8 mouse cellular contexts compared by ENCODE assay signal in genomic region chr12:54655292-54656038, GRCm38 (mm10). TPM values are rescaled to one million over a fixed set of nuclear protein-coding genes. Genes with fewer than 3 reads are reported as not detected.
A peak's percentile ranks its signal among the peaks of the same experiment; 100 is the strongest.
DNase-seq lines count a peak whose midpoint lies in the region; ATAC-seq lines count a peak whose summit lies in the region.

No protein-coding gene starts in this region.

- WGBS in intestine, embryonic 16.5 days: 16% methylated on average over 16 of the region's 16 CpGs
- 22% methylated on average over 16 of the region's 16 CpGs for WGBS in neural tube, embryonic 14.5 days

- H3K9me3 ChIP-seq in intestine, embryonic 16.5 days (ENCODE audit: control insufficient read depth, low read length): no peaks in the 10 kb centered on the region
- H3K9me3 ChIP-seq in neural tube, embryonic 14.5 days (ENCODE audit: control insufficient read depth, low read length): no peaks in the 10 kb centered on the region

- no peaks in the 10 kb centered on the region for H3K27me3 ChIP-seq in intestine, embryonic 16.5 days (replicated peaks; ENCODE audit: control insufficient read depth, insufficient read depth, low read length)
- H3K27me3 ChIP-seq in neural tube, embryonic 14.5 days (ENCODE audit: control insufficient read depth, insufficient read depth, low read length): no peaks in the 10 kb centered on the region

- no peaks in the 10 kb centered on the region for H3K36me3 ChIP-seq in intestine, embryonic 16.5 days (ENCODE audit: control insufficient read depth, insufficient read depth, low read length)
- H3K36me3 ChIP-seq in neural tube, embryonic 14.5 days (ENCODE audit: control insufficient read depth, insufficient read depth, low read length): no peaks in the 10 kb centered on the region

- H3K27ac ChIP-seq in intestine, embryonic 16.5 days (ENCODE audit: low read length): peak overlapping the region; percentile 82
- peak overlapping the region; percentile 83; the same call in 1 of the 2 replicates for H3K27ac ChIP-seq in neural tube, embryonic 14.5 days (ENCODE audit: low read depth, low read length)

- H3K4me3 ChIP-seq in intestine, embryonic 16.5 days (ENCODE audit: low read length): peak overlapping the region; percentile 73
- peak overlapping the region; percentile 64 for H3K4me3 ChIP-seq in neural tube, embryonic 14.5 days (ENCODE audit: low read depth, low read length)

- H3K4me1 ChIP-seq in intestine, embryonic 16.5 days (ENCODE audit: control insufficient read depth, insufficient read depth, low read length): peaks cover 39% of the 10 kb centered on the region
- peaks cover 8% of the 10 kb centered on the region for H3K4me1 ChIP-seq in neural tube, embryonic 14.5 days (ENCODE audit: control insufficient read depth, insufficient read depth, low read length)

- DNase-seq in heart, adult 11 months: peak; percentile 6
- DNase-seq in heart, postnatal 4 days: no peak
- peak; percentile 66 for DNase-seq in A20 (ENCODE audit: low read depth, low spot score)
- no peak for DNase-seq in cerebellum, adult 18-20 months
- DNase-seq in spleen, postnatal 4 days (ENCODE audit: low spot score in 2 of 2): no peak

- peak overlapping the region; percentile 90 for H3K9ac ChIP-seq in intestine, embryonic 16.5 days (ENCODE audit: low read depth, low read length)
- H3K9ac ChIP-seq in neural tube, embryonic 14.5 days (replicated peaks; ENCODE audit: low read depth, low read length): peak overlapping the region; percentile 73

- peak; percentile 17 for ATAC-seq in common myeloid progenitor, adult 5-6 weeks (replicated peaks; ENCODE audit: low read depth, poor library complexity, severe bottlenecking)
- ATAC-seq in intestine, embryonic 16.5 days: no peak
- ATAC-seq in neural tube, embryonic 14.5 days (ENCODE audit: low read depth): no peak

- peak overlapping the region; percentile 90 for H3K4me2 ChIP-seq in intestine, embryonic 16.5 days (ENCODE audit: low read depth, low read length)
- peak overlapping the region; percentile 73 for H3K4me2 ChIP-seq in neural tube, embryonic 14.5 days (ENCODE audit: low read depth, low read length)

RNA-seq across cellular contexts. Expression of gene Sptssa, which starts 0.9 kb away (rescaled TPM):
- 10 to 100 TPM; 50.3 to 52.9 TPM for total RNA-seq in heart, postnatal 4 days (2021)
- total RNA-seq in common myeloid progenitor, adult 5-6 weeks (2017): 150 and 163 TPM in 2 replicates
- 234 and 236 TPM in 2 replicates for polyA plus RNA-seq in intestine, embryonic 16.5 days (2015; fragmentation: Nextera tagmentation; extraction: Ambion mirVana)
- polyA plus RNA-seq in neural tube, embryonic 14.5 days (2014; fragmentation: Nextera tagmentation; extraction: Ambion mirVana): 219 and 224 TPM in 2 replicates

RNA-seq across cellular contexts. Expression of gene Eapp, which starts 40.2 kb away (rescaled TPM):
- 10 to 100 TPM; 26.8 to 27.4 TPM for total RNA-seq in heart, postnatal 4 days (2021)
- 55.4 and 62.9 TPM in 2 replicates for total RNA-seq in common myeloid progenitor, adult 5-6 weeks (2017)
- polyA plus RNA-seq in intestine, embryonic 16.5 days (2015; fragmentation: Nextera tagmentation; extraction: Ambion mirVana): 57.8 and 60.9 TPM in 2 replicates
- polyA plus RNA-seq in neural tube, embryonic 14.5 days (2014; fragmentation: Nextera tagmentation; extraction: Ambion mirVana): 77.2 and 83.9 TPM in 2 replicates

Comparison
In these comparisons a context has a peak if more than half of its experiments do, and no peak if none do; other contexts are left out.
1. DNase-seq: peak in heart, adult 11 months (single experiment) and A20 (single experiment); none in heart, postnatal 4 days (single experiment), cerebellum, adult 18-20 months (0 of 2) and spleen, postnatal 4 days (0 of 2).